Mouse (Mus musculus) thymus, adult 2 months (tissue): ENCODE data around the gene Ccl22.

Source experiments
- CTCF ChIP-seq: fragments of 200-500 bp; IDR thresholded peaks from 2 replicates; pipeline ENCODE4 v1.5.1; 2012; ENCODE audit warnings: mild to moderate bottlenecking, control low read depth, low read length, moderate library complexity, borderline replicate concordance; ENCODE audit not compliant: control insufficient read depth, poor library complexity, insufficient read depth; ENCODE audit errors: extremely low read depth
- POLR2A ChIP-seq: fragments of 200-500 bp; IDR thresholded peaks from 2 replicates; pipeline ENCODE4 v1.6.1; 2012; ENCODE audit warnings: mild to moderate bottlenecking, low read length, control low read depth, moderate library complexity; ENCODE audit not compliant: control insufficient read depth, poor library complexity, insufficient read depth; ENCODE audit errors: extremely low read depth

DNA sequence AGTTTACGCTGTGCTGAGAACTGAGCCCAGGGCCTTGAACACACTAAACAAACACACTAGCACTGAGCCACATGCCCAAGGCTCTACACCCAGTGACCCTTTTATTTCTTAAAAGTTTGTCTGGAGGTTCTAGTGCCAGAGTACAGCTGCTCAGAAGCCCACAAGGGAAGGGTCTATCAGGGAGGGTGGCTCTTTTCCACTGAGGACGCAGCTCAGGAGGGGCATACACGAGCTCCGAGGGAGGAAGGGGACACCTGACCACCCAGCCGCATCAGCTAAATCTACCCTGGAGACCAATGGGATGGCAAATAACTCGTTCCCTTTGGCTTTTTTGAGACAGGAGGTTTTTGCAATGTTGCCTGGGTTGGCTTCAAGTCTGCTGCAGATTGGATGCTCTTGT lies 47.4 kb upstream of the Ccl22 start:
- TF ChIP-seq CTCF (no peak), POLR2A (no peak)
